Mouse (Mus musculus) testis, postnatal 14 days (tissue): ENCODE measurements around the gene Gm20878.
"Not testable (repeated sequence)": the region's sequence is repeated elsewhere in the genome, so short reads cannot be mapped to it uniquely, and the experiment has no call there.

Experiments used
- DNase-seq: peaks from one replicate; pipeline ENCODE4 v3.0.0; 2021; ENCODE audit warnings: low spot score

The Gm20878 gene

DNA sequence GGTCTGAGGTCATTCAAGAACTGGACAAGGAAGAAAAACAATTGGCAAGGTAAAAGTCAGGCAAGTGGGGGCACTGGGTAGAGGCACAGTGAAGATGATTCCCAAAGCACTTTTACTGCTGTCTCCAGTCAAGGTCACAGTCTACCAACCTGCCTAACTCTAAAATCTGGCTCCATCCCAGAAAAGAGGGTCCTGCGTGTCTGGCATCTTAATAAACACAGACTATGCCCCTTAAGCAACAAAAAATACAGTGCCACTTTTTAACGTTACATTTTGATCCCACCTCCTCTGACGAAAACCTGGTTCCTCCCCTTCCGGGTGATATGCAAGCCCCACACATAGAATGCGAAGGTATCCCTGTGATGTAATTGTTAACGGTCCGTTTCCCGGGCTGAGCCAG is at the start of gene Gm20878:
Gene Gm20878, plus strand, starts transcription at position 301 of the 400 bp plus-strand sequence.
- not testable (repeated sequence) for DNase-seq

DNA sequence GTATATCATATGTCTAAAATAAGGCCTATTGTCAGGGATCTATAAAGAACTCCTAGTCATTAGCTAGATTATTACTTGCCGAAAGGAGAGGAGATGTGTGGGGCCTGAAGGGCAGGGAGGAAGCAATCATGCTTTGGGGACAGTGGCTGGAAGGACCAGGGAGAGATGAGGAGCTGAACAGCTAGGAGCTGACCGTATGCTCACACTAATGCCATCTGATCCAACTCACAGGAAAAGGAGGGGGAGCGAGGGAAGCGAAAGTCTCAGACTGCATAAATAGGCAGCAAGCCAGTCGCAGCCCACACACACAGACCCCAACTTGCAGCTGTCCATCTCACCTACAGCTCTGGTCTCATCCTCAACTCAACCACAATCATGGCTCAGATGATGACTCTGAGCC is 38.1 kb upstream of the Gm20878 start, which contains the start of gene Gm21541:
Gene Gm21541, plus strand, starts transcription at position 301 of the 400 bp plus-strand sequence.
- DNase-seq, result not testable (repeated sequence)

DNA sequence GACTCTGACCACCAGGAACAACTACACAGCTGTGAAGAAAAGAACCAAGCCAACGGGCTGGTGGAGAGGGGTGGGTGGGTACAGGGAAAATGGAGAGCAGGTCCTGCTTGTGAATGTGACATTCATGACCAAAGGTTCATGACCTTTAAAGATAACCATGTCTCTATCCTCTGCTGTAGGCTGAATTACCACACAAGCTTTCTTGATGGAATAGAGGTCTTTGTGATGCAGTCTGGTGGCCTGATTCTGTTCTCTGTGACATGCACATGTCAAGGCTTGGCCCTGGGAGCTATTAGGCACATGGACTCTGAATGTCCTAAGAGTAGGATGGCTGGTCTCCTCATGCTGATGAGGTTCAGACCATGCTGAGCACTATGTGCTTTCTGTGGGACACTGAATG is 24.4 kb downstream of the Gm20878 start, which contains the start of gene Fam205a4:
Gene Fam205a4, plus strand, starts transcription at position 301 of the 400 bp plus-strand sequence.
- DNase-seq, result not testable (repeated sequence)
